Mouse (Mus musculus) intestine, postnatal 0 days (tissue): ENCODE data around the gene Rasl11a. TPM values are rescaled to one million over a fixed set of nuclear protein-coding genes. Genes with fewer than 3 reads are reported as not detected.

ENCODE experiments used
- ATAC-seq: fragments of 200-750 bp; cut with Nextera tagmentation; 2 replicates; pipeline ENCODE4 v1.8.0; 2017; ENCODE audit warnings: mild to moderate bottlenecking, moderate TSS enrichment, moderate library complexity
- H3K27ac ChIP-seq: fragments of 300-500 bp; sonication (generic); 2 replicates; pipeline ENCODE4 v1.5.1; 2014; ENCODE audit warnings: mild to moderate bottlenecking, low read depth, low read length, moderate library complexity
- H3K27me3 ChIP-seq: fragments of 300-500 bp; sonication (generic); replicated peaks from 2 replicates; pipeline ENCODE4 v1.6.1; 2014; ENCODE audit warnings: low read length, mixed read lengths; ENCODE audit not compliant: control insufficient read depth, insufficient read depth
- H3K36me3 ChIP-seq: fragments of 300-500 bp; sonication (generic); 2 replicates; pipeline ENCODE4 v1.6.1; 2014; ENCODE audit warnings: mild to moderate bottlenecking, moderate library complexity; ENCODE audit not compliant: control insufficient read depth, insufficient read depth
- H3K4me1 ChIP-seq: fragments of 300-500 bp; sonication (generic); replicated peaks from 2 replicates; pipeline ENCODE4 v1.6.1; 2014; ENCODE audit warnings: antibody characterized with exemption, low read length, mixed read lengths; ENCODE audit not compliant: control insufficient read depth, insufficient read depth
- H3K4me2 ChIP-seq: fragments of 300-500 bp; sonication (generic); replicated peaks from 2 replicates; pipeline ENCODE4 v1.6.1; 2014; ENCODE audit warnings: low read depth, mild to moderate bottlenecking, moderate library complexity
- H3K4me3 ChIP-seq: fragments of 300-500 bp; sonication (generic); 2 replicates; pipeline ENCODE4 v1.5.1; 2014; ENCODE audit warnings: low read depth, low read length
- H3K9ac ChIP-seq: fragments of 300-500 bp; sonication (generic); 2 replicates; pipeline ENCODE4 v1.6.1; 2014; ENCODE audit warnings: mild to moderate bottlenecking, low read depth, low read length
- H3K9me3 ChIP-seq: fragments of 300-500 bp; sonication (generic); 2 replicates; pipeline ENCODE4 v1.6.1; 2016; ENCODE audit warnings: mixed run types; ENCODE audit not compliant: control insufficient read depth
- CTCF ChIP-seq: sonication (generic); IDR thresholded peaks from 2 replicates; pipeline ENCODE4 v1.5.1; 2016; ENCODE audit warnings: low read depth, mild to moderate bottlenecking, control low read depth, antibody characterized with exemption, moderate library complexity
- WGBS: fragments of 180-500 bp; shearing (Covaris S2); extraction: QIAGEN DNeasy Blood & Tissue Kit; methylation state at CpG from one replicate; pipeline ENCODE4 v1.1.7; 2014; 5-methylcytosine and 5-hydroxymethylcytosine counted together
- polyA plus RNA-seq: library from polyadenylated mRNA; unstranded; fragments of >200 nt; fragmentation: Nextera tagmentation; extraction: Ambion mirVana; gene quantifications from 2 replicates; pipeline ENCODE4 v1.2.1, GENCODE M21; 2015

Rasl11a gene
- polyA plus RNA-seq, 1 experiment from 2014 or later: 17.6 TPM

- H3K9ac ChIP-seq: no peak overlapping the region
- H3K4me2 ChIP-seq: no peak overlapping the region
- WGBS: 81% methylated on average over 4 of the region's 4 CpGs
- H3K36me3 ChIP-seq: no peaks in the 10 kb centered on the region
- no peaks in the 10 kb centered on the region for H3K9me3 ChIP-seq
- ATAC-seq: no peak
- H3K4me3 ChIP-seq: no peak overlapping the region
- no peak for TF ChIP-seq CTCF
- no peaks in the 10 kb centered on the region for H3K27me3 ChIP-seq
- H3K4me1 ChIP-seq: no peaks in the 10 kb centered on the region
- H3K27ac ChIP-seq: no peak overlapping the region
Observed at GRCm38 (mm10) chr5:146815394-146815793, 29.5 kb upstream of the Rasl11a start.

GRCm38 (mm10) chr5:146817583-146817982, 27.3 kb upstream of the Rasl11a start:
- H3K4me2 ChIP-seq: no peak overlapping the region
- no peak for TF ChIP-seq CTCF
- no peak overlapping the region for H3K9ac ChIP-seq
- H3K27ac ChIP-seq: no peak overlapping the region
- H3K9me3 ChIP-seq: no peaks in the 10 kb centered on the region
- no peak for ATAC-seq
- no peaks in the 10 kb centered on the region for H3K27me3 ChIP-seq
- no peak overlapping the region for H3K4me3 ChIP-seq
- H3K4me1 ChIP-seq: no peaks in the 10 kb centered on the region
- WGBS: 85% methylated on average over 8 of the region's 8 CpGs
- no peaks in the 10 kb centered on the region for H3K36me3 ChIP-seq

- no peak overlapping the region for H3K4me3 ChIP-seq
- no peaks in the 10 kb centered on the region for H3K9me3 ChIP-seq
- ATAC-seq: no peak
- no peak overlapping the region for H3K4me2 ChIP-seq
- no peak overlapping the region for H3K9ac ChIP-seq
- no peak overlapping the region for H3K27ac ChIP-seq
- no peaks in the 10 kb centered on the region for H3K36me3 ChIP-seq
- TF ChIP-seq CTCF: no peak
- WGBS: 67% methylated on average over 8 of the region's 8 CpGs
- no peaks in the 10 kb centered on the region for H3K4me1 ChIP-seq
- no peaks in the 10 kb centered on the region for H3K27me3 ChIP-seq
Observed at GRCm38 (mm10) chr5:146818906-146819623, 25.8 kb upstream of the Rasl11a start.

- no peaks in the 10 kb centered on the region for H3K27me3 ChIP-seq
- whole genome bisulfite sequencing: 88% methylated on average over 5 of the region's 5 CpGs
- H3K36me3 ChIP-seq: no peaks in the 10 kb centered on the region
- H3K9ac ChIP-seq: no peak overlapping the region
- no peak for TF ChIP-seq CTCF
- no peak overlapping the region for H3K27ac ChIP-seq
- no peak overlapping the region for H3K4me3 ChIP-seq
- no peak overlapping the region for H3K4me2 ChIP-seq
- no peak for ATAC-seq
- H3K4me1 ChIP-seq: no peaks in the 10 kb centered on the region
- no peaks in the 10 kb centered on the region for H3K9me3 ChIP-seq
Observed at GRCm38 (mm10) chr5:146823005-146823404, 21.9 kb upstream of the Rasl11a start.

- Histone ChIP-seq H3K27ac (no peak overlapping the region), H3K4me3 (no peak overlapping the region), H3K4me2 (no peak overlapping the region), H3K9ac (no peak overlapping the region), H3K4me1 (no peaks in the 10 kb centered on the region; the same call in 1 of the 2 replicates), H3K9me3 (no peaks in the 10 kb centered on the region), H3K27me3 (no peaks in the 10 kb centered on the region), H3K36me3 (0 out of 2 replicates have a peak, but pooled peaks cover under 1% of the 10 kb centered on the region)
- WGBS: 53% methylated on average over 8 of the region's 8 CpGs
- no peak for ATAC-seq
- TF ChIP-seq CTCF: no peak
Observed at GRCm38 (mm10) chr5:146829528-146829927, 15.3 kb upstream of the Rasl11a start.

GRCm38 (mm10) chr5:146832435-146832768, 12.5 kb upstream of the Rasl11a start:
- no peaks in the 10 kb centered on the region for H3K27me3 ChIP-seq
- no peaks in the 10 kb centered on the region; the same call in 1 of the 2 replicates for H3K4me1 ChIP-seq
- 47% methylated on average over 7 of the region's 7 CpGs for WGBS
- H3K27ac ChIP-seq: peak overlapping the region; percentile 79
- H3K4me3 ChIP-seq: peak overlapping the region; percentile 74
- peak overlapping the region; percentile 77; the same call in 1 of the 2 replicates for H3K9ac ChIP-seq
- ATAC-seq: peak; percentile 14; the same call in 1 of the 2 replicates
- H3K4me2 ChIP-seq: peak overlapping the region; percentile 64
- no peak for TF ChIP-seq CTCF
- peaks cover 30% of the 10 kb centered on the region for H3K36me3 ChIP-seq
- no peaks in the 10 kb centered on the region for H3K9me3 ChIP-seq
